Mouse (Mus musculus): ENCODE results near the gene Tgfbr2.
"Not testable (repeated sequence)": the region's sequence is repeated elsewhere in the genome, so short reads cannot be mapped to it uniquely, and the experiment has no call there.

The Tgfbr2 gene

GRCm38 (mm10) chr9:116059156-116059555, 116.0 kb downstream of the Tgfbr2 start:
- DNase-seq = no peak

GRCm38 (mm10) chr9:116058475-116058874, 116.7 kb downstream of the Tgfbr2 start:
- DNase-seq = no peak

- no peak for DNase-seq
Measured at GRCm38 (mm10) chr9:116053976-116054375, 121.2 kb downstream of the Tgfbr2 start.

GRCm38 (mm10) chr9:116049985-116050384, 125.2 kb downstream of the Tgfbr2 start:
- no peak for DNase-seq

- DNase-seq = peak; percentile 87 to 92
Measured at GRCm38 (mm10) chr9:116041787-116042186, 133.4 kb downstream of the Tgfbr2 start.

GRCm38 (mm10) chr9:116041369-116041768, 133.8 kb downstream of the Tgfbr2 start:
- DNase-seq = no peak

- DNase-seq = not testable (repeated sequence)
Measured at GRCm38 (mm10) chr9:116040852-116041251, 134.3 kb downstream of the Tgfbr2 start.

GRCm38 (mm10) chr9:116039981-116040380, 135.2 kb downstream of the Tgfbr2 start:
- DNase-seq = no peak

GRCm38 (mm10) chr9:116038275-116038674, 136.9 kb downstream of the Tgfbr2 start:
- no peak for DNase-seq
